Mouse (Mus musculus) MEL (cell line): Measurements from ENCODE around the gene Slc25a26. TPM values are rescaled to one million over a fixed set of nuclear protein-coding genes. Genes with fewer than 3 reads are reported as not detected.

Source experiments
- DNase-seq: peaks from one replicate; pipeline ENCODE4 v3.0.0; 2011; ENCODE audit warnings: low read depth, low spot score
- H3K27ac ChIP-seq: 2 replicates; pipeline ENCODE4 v1.5.1; 2012; ENCODE audit warnings: low read depth, mild to moderate bottlenecking, control low read depth, low read length, moderate library complexity; ENCODE audit not compliant: control insufficient read depth
- H3K27me3 ChIP-seq, 2 experiments: fragments of 150-350 bp in 1 of 2; sonication (generic) in 1 of 2; 2 replicates each; pipeline ENCODE4 v1.6.1; 2012; ENCODE audit warnings: low read length in 2 of 2, mild to moderate bottlenecking in 2 of 2, improper control_type of control experiment in 1 of 2, moderate library complexity in 1 of 2; ENCODE audit not compliant: insufficient read depth in 2 of 2, control insufficient read depth in 1 of 2
- H3K36me3 ChIP-seq, 2 experiments: 2 replicates each; pipeline ENCODE4 v1.6.1; 2012 to 2014; ENCODE audit warnings: low read length in 2 of 2, improper control_type of control experiment in 1 of 2, inconsistent platforms in 1 of 2, mild to moderate bottlenecking in 1 of 2; ENCODE audit not compliant: insufficient read depth in 2 of 2, control insufficient read depth in 1 of 2
- H3K4me1 ChIP-seq, 2 experiments: fragments of 150-350 bp in 1 of 2; sonication (generic) in 1 of 2; 2 replicates each; pipeline ENCODE4 v1.6.1; 2012; ENCODE audit warnings: low read length in 2 of 2, improper control_type of control experiment in 1 of 2, mild to moderate bottlenecking in 1 of 2; ENCODE audit not compliant: insufficient read depth in 2 of 2, control insufficient read depth in 1 of 2
- H3K4me3 ChIP-seq, 2 experiments: fragments of 150-350 bp in 1 of 2; sonication (generic) in 1 of 2; 2 replicates each; pipeline ENCODE4 v1.5.1; 2012; ENCODE audit warnings: low read depth in 2 of 2, low read length in 2 of 2, mild to moderate bottlenecking in 2 of 2, moderate library complexity in 2 of 2, control low read depth in 1 of 2, improper control_type of control experiment in 1 of 2; ENCODE audit not compliant: control insufficient read depth in 1 of 2, insufficient read depth in 1 of 2
- H3K79me2 ChIP-seq: 2 replicates; pipeline ENCODE4 v1.6.1; 2012; ENCODE audit warnings: mild to moderate bottlenecking, low read length, moderate library complexity; ENCODE audit not compliant: control insufficient read depth, poor library complexity, insufficient read depth
- H3K9ac ChIP-seq: 2 replicates; pipeline ENCODE4 v1.6.1; 2012; ENCODE audit warnings: low read depth, mild to moderate bottlenecking, control low read depth, low read length, moderate library complexity; ENCODE audit not compliant: control insufficient read depth, poor library complexity, severe bottlenecking
- H3K9me3 ChIP-seq: fragments of 150-350 bp; sonication (generic); replicated peaks from 2 replicates; pipeline ENCODE4 v1.6.1; 2012; ENCODE audit warnings: mild to moderate bottlenecking, low read length, improper control_type of control experiment, moderate library complexity; ENCODE audit not compliant: insufficient read depth
- BHLHE40 ChIP-seq: IDR thresholded peaks from 2 replicates; pipeline ENCODE4 v1.6.1; 2012; ENCODE audit warnings: low read depth, mild to moderate bottlenecking, inconsistent platforms, low read length, improper control_type of control experiment, borderline replicate concordance
- CTCF ChIP-seq, 3 experiments: IDR thresholded peaks in 2 of 3; conservative IDR thresholded peaks in 1 of 3; 2 replicates each; pipeline ENCODE4 v1.5.1; 2011 to 2012; ENCODE audit warnings: low read length in 3 of 3, low read depth in 2 of 3, mild to moderate bottlenecking in 2 of 3, improper control_type of control experiment in 1 of 3, inconsistent platforms in 1 of 3, mixed read lengths in 1 of 3, moderate library complexity in 1 of 3; ENCODE audit not compliant: control insufficient read depth in 1 of 3, insufficient read depth in 1 of 3, poor library complexity in 1 of 3, severe bottlenecking in 1 of 3
- E2F4 ChIP-seq: IDR thresholded peaks from 2 replicates; pipeline ENCODE4 v1.6.1; 2011; ENCODE audit warnings: low read depth, low read length, improper control_type of control experiment, borderline replicate concordance
- EP300 ChIP-seq, 2 experiments: IDR thresholded peaks; 2 replicates each; pipeline ENCODE4 v1.6.1; 2011; ENCODE audit warnings: improper control_type of control experiment in 2 of 2, low read length in 2 of 2, low read depth in 1 of 2, mild to moderate bottlenecking in 1 of 2
- GABPA ChIP-seq: IDR thresholded peaks from 2 replicates; pipeline ENCODE4 v1.6.1; 2012; ENCODE audit warnings: low read depth, mild to moderate bottlenecking, inconsistent platforms, low read length, improper control_type of control experiment, moderate library complexity
- GATA1 ChIP-seq: IDR thresholded peaks from 2 replicates; pipeline ENCODE4 v1.6.1; 2011; ENCODE audit warnings: low read depth, low read length, improper control_type of control experiment
- HCFC1 ChIP-seq: IDR thresholded peaks from 2 replicates; pipeline ENCODE4 v1.6.1; 2012; ENCODE audit warnings: low read depth, mild to moderate bottlenecking, inconsistent platforms, low read length, improper control_type of control experiment, moderate library complexity
- JUND ChIP-seq: IDR thresholded peaks from 2 replicates; pipeline ENCODE4 v1.6.1; 2011; ENCODE audit warnings: low read depth, mild to moderate bottlenecking, improper control_type of control experiment, low read length
- MAFK ChIP-seq: IDR thresholded peaks from 2 replicates; pipeline ENCODE4 v1.6.1; 2011; ENCODE audit warnings: low read depth, mild to moderate bottlenecking, low read length, improper control_type of control experiment, borderline replicate concordance
- MAX ChIP-seq: IDR thresholded peaks from 2 replicates; pipeline ENCODE4 v1.6.1; 2011; ENCODE audit warnings: low read length, improper control_type of control experiment
- MAZ ChIP-seq: IDR thresholded peaks from 2 replicates; pipeline ENCODE4 v1.6.1; 2012; ENCODE audit warnings: low read depth, mild to moderate bottlenecking, inconsistent platforms, low read length, improper control_type of control experiment
- MXI1 ChIP-seq: IDR thresholded peaks from 2 replicates; pipeline ENCODE4 v1.6.1; 2011; ENCODE audit warnings: mild to moderate bottlenecking, low read depth, low read length, improper control_type of control experiment
- NELFE ChIP-seq: IDR thresholded peaks from 2 replicates; pipeline ENCODE4 v1.6.1; 2011; ENCODE audit warnings: low read depth, low read length, improper control_type of control experiment
- RAD21 ChIP-seq: IDR thresholded peaks from 2 replicates; pipeline ENCODE4 v1.6.1; 2011; ENCODE audit warnings: mild to moderate bottlenecking, low read depth, low read length, improper control_type of control experiment
- TBP ChIP-seq: IDR thresholded peaks from 2 replicates; pipeline ENCODE4 v1.8.0; 2011; ENCODE audit warnings: low read depth, low read length, improper control_type of control experiment
- USF1 ChIP-seq: IDR thresholded peaks from 2 replicates; pipeline ENCODE4 v1.6.1; 2014; ENCODE audit warnings: low read depth, mild to moderate bottlenecking, inconsistent platforms, low read length, improper control_type of control experiment, moderate library complexity
- USF2 ChIP-seq, 2 experiments: IDR thresholded peaks; 2 replicates each; pipeline ENCODE4 v1.6.1; 2011 to 2012; ENCODE audit warnings: improper control_type of control experiment in 2 of 2, low read length in 2 of 2, borderline replicate concordance in 1 of 2, inconsistent platforms in 1 of 2, low read depth in 1 of 2, mild to moderate bottlenecking in 1 of 2; ENCODE audit not compliant: insufficient read depth in 1 of 2
- ZC3H11A ChIP-seq: IDR thresholded peaks from 2 replicates; pipeline ENCODE4 v1.6.1; 2012; ENCODE audit warnings: low read depth, mild to moderate bottlenecking, inconsistent platforms, low read length, improper control_type of control experiment
- ZKSCAN1 ChIP-seq: IDR thresholded peaks from 2 replicates; pipeline ENCODE4 v1.6.1; 2012; ENCODE audit warnings: low read depth, mild to moderate bottlenecking, inconsistent platforms, low read length, improper control_type of control experiment, moderate library complexity
- polyA plus RNA-seq, 2 experiments: library from polyadenylated mRNA; stranded (reverse) in 1 of 2; unstranded in 1 of 2; fragments of >175 nt in 1 of 2; fragments of >200 nt in 1 of 2; gene quantifications; 2 replicates each; pipeline versions ENCODE4 v1.2.1 to v1.2.4; 2012; ENCODE audit warnings: low replicate concordance in 2 of 2, low read depth in 1 of 2; ENCODE audit not compliant: insufficient read length in 2 of 2, insufficient read depth in 1 of 2, missing spikeins in 1 of 2
- total RNA-seq: library from RNA; depleted of rRNA; stranded (reverse); fragments of 300-350 nt; gene quantifications from 2 replicates; pipeline ENCODE4 v1.2.3, GENCODE M21; 2012

The Slc25a26 gene
- total and polyA plus RNA-seq, 3 experiments: 8.1 to 11.5 TPM; not detected in 1

- Histone ChIP-seq H3K27me3 (no peaks in the 10 kb centered on the region; a peak in 1 of 4 replicates), H3K4me3 (no peak overlapping the region), H3K4me1 (no peaks in the 10 kb centered on the region), H3K9ac (no peak overlapping the region), H3K36me3 (no peaks in the 10 kb centered on the region), H3K27ac (no peak overlapping the region), H3K9me3 (no peaks in the 10 kb centered on the region), H3K79me2 (no peaks in the 10 kb centered on the region)
- DNase-seq: no peak
- TF ChIP-seq JUND (no peak), TBP (no peak), ZC3H11A (no peak), NELFE (no peak), MAFK (no peak), E2F4 (no peak), GABPA (no peak), USF1 (no peak), HCFC1 (no peak), USF2 (IDR thresholded peaks at IDR 0.05; ENCODE audit: borderline replicate concordance in 1 of 2, insufficient read depth in 1 of 2, low read depth in 1 of 2, low read length in 2 of 2) (no peak), ZKSCAN1 (no peak), MAZ (no peak), MXI1 (no peak), CTCF (IDR thresholded peaks at IDR 0.05 in 2 of 3, conservative IDR thresholded peaks at IDR 0.05 in 1 of 3; ENCODE audit: control insufficient read depth in 1 of 3, insufficient read depth in 1 of 3, low read depth in 2 of 3, low read length in 3 of 3, poor library complexity in 1 of 3, severe bottlenecking in 1 of 3) (no peak), EP300 (IDR thresholded peaks at IDR 0.05; ENCODE audit: low read depth in 1 of 2, low read length in 2 of 2) (no peak), GATA1 (no peak), BHLHE40 (no peak), RAD21 (no peak)
These were observed 144.5 kb downstream of the Slc25a26 start for GRCm38 (mm10) chr6:94644641-94645040.

GRCm38 (mm10) chr6:94645723-94646122, 145.6 kb downstream of the Slc25a26 start:
- Histone ChIP-seq H3K4me3 (no peak overlapping the region), H3K9ac (no peak overlapping the region), H3K79me2 (no peaks in the 10 kb centered on the region), H3K27me3 (no peaks in the 10 kb centered on the region; a peak in 1 of 4 replicates), H3K27ac (no peak overlapping the region), H3K4me1 (no peaks in the 10 kb centered on the region), H3K9me3 (no peaks in the 10 kb centered on the region), H3K36me3 (no peaks in the 10 kb centered on the region)
- DNase-seq: no peak
- no peak for TF ChIP-seq MAX
- no peak for TF ChIP-seq HCFC1
- no peak for TF ChIP-seq E2F4
- TF ChIP-seq JUND: no peak
